ENCODE assay signal across 17 mouse cellular contexts in the genomic region with DNA sequence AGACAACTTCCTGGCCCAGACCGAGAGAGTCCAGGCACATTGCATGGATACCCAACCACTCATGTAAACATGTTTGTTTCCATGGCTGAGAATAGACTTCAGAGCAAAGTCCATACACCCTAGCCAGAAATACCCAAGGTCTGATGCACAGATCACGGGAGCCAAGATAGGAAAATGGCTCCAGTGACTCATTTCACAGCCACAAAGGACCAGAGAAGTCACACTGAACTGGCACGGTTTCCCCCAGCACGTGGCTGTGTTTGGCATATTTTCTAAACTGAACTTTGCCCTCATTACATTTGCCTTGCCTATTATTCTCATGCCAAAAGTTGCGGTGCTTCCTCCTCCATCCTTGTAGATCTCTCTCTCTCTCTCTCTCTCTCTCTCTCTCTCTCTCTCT. TPM values are rescaled to one million over a fixed set of nuclear protein-coding genes. Genes with fewer than 3 reads are reported as not detected.
DNase-seq lines count a peak whose midpoint lies in the region; ATAC-seq and TF ChIP-seq lines count a peak whose summit lies in the region.
"Had no signal": no experiment of that assay in that cellular context is flagged by ENCODE, and none has a peak within 500 bp of the region (broad histone marks: within the 10 kb centered on the region; RNA-seq: fewer than 3 reads in every experiment).

No protein-coding gene starts in this region.

- no peak overlapping the region for H3K27ac ChIP-seq in lung, embryonic 14.5 days (ENCODE audit: low read depth)
- H3K27ac ChIP-seq in stomach, embryonic 16.5 days (ENCODE audit: low read length) = no peak overlapping the region
- H3K27ac ChIP-seq: embryonic facial prominence, embryonic 10.5 days; forebrain, embryonic 10.5 days; hindbrain, postnatal 0 days; liver, embryonic 13.5 days had no signal

- 41% methylated on average over 5 of the region's 5 CpGs for WGBS in lung, embryonic 14.5 days
- WGBS in stomach, embryonic 16.5 days = 51% methylated on average over 5 of the region's 5 CpGs

- no peaks in the 10 kb centered on the region for H3K9me3 ChIP-seq in lung, embryonic 14.5 days (ENCODE audit: low read depth, low read length)
- no peaks in the 10 kb centered on the region for H3K9me3 ChIP-seq in stomach, embryonic 16.5 days (replicated peaks; ENCODE audit: control insufficient read depth, low read length)
- H3K9me3 ChIP-seq: embryonic facial prominence, embryonic 10.5 days; forebrain, embryonic 10.5 days; liver, embryonic 13.5 days; megakaryocyte, embryonic 14.5 days had no signal

- no peaks in the 10 kb centered on the region for H3K36me3 ChIP-seq in lung, embryonic 14.5 days (ENCODE audit: insufficient read depth)
- H3K36me3 ChIP-seq in stomach, embryonic 16.5 days (ENCODE audit: control insufficient read depth, insufficient read depth, low read length) = no peaks in the 10 kb centered on the region
- H3K36me3 ChIP-seq: embryonic facial prominence, embryonic 10.5 days; forebrain, embryonic 10.5 days; liver, embryonic 13.5 days had no signal

- no peaks in the 10 kb centered on the region for H3K4me1 ChIP-seq in lung, embryonic 14.5 days (ENCODE audit: insufficient read depth)
- H3K4me1 ChIP-seq in stomach, embryonic 16.5 days (ENCODE audit: control insufficient read depth, insufficient read depth, low read length) = peaks cover 2% of the 10 kb centered on the region; the same call in 1 of the 2 replicates

- H3K9ac ChIP-seq in lung, embryonic 14.5 days = no peak overlapping the region
- no peak overlapping the region for H3K9ac ChIP-seq in stomach, embryonic 16.5 days (ENCODE audit: low read length)
- H3K9ac ChIP-seq: liver, embryonic 13.5 days had no signal

- no peak overlapping the region for H3K4me2 ChIP-seq in lung, embryonic 14.5 days
- no peak overlapping the region for H3K4me2 ChIP-seq in stomach, embryonic 16.5 days (ENCODE audit: low read depth, low read length)
- H3K4me2 ChIP-seq: liver, embryonic 13.5 days had no signal

- H3K4me3 ChIP-seq in lung, embryonic 14.5 days (ENCODE audit: low read depth, low read length) = no peak overlapping the region
- no peak overlapping the region for H3K4me3 ChIP-seq in stomach, embryonic 16.5 days (replicated peaks; ENCODE audit: low read length)
- H3K4me3 ChIP-seq: embryonic facial prominence, embryonic 10.5 days; forebrain, embryonic 10.5 days; liver, embryonic 13.5 days; megakaryocyte, embryonic 14.5 days; myocyte had no signal

- H3K27me3 ChIP-seq in lung, embryonic 14.5 days (ENCODE audit: insufficient read depth, low read length) = peaks cover 11% of the 10 kb centered on the region; the same call in 1 of the 2 replicates
- no peaks in the 10 kb centered on the region for H3K27me3 ChIP-seq in stomach, embryonic 16.5 days (ENCODE audit: control insufficient read depth, insufficient read depth, low read length)

- DNase-seq in adrenal gland, adult (ENCODE audit: inconsistent age in 2 of 2, low spot score in 1 of 2) = peak; percentile 51 to 83
- DNase-seq in adrenal gland, postnatal 4 days (ENCODE audit: low spot score in 2 of 2) = no peak
- DNase-seq in lung, embryonic 14.5 days = peak; percentile 51
- no peak for DNase-seq in lung, postnatal 36 days
- peak; percentile 81 for DNase-seq in fibroblast of lung, adult 2 months (ENCODE audit: low read depth)
- DNase-seq in thymus, adult 18-20 months = no peak
- DNase-seq in gastrocnemius, postnatal 25 days = no peak
- DNase-seq: cerebellum, adult 8-10 months; liver, embryonic 13.5 days had no signal

- no peak for ATAC-seq in lung, embryonic 14.5 days (ENCODE audit: insufficient read depth)
- peak; percentile 41; the same call in 1 of the 2 replicates for ATAC-seq in stomach, embryonic 16.5 days (ENCODE audit: insufficient read depth, low FRiP score)
- ATAC-seq: hindbrain, postnatal 0 days had no signal

- no peak for TF ChIP-seq CTCF in lung, embryonic 14.5 days (IDR thresholded peaks at IDR 0.05; ENCODE audit: low read depth)

RNA-seq across cellular contexts. Expression of gene 4930539E08Rik, which starts 1.9 kb away (rescaled TPM):
- total RNA-seq in adrenal gland, postnatal 4 days (2021) = under 1 TPM; 0.11 TPM
- 0.37 TPM in 1 of 2 replicates, not detected in the other for polyA plus RNA-seq in lung, embryonic 14.5 days (2014; fragmentation: Nextera tagmentation; extraction: Ambion mirVana)
- 0.25 and 0.31 TPM in 2 replicates for polyA plus RNA-seq in stomach, embryonic 16.5 days (2015; fragmentation: Nextera tagmentation; extraction: Ambion mirVana)
- not detected for total RNA-seq in gastrocnemius, postnatal 25 days (2021)
- total RNA-seq: gastrocnemius, adult 8-10 months had no signal
- polyA plus RNA-seq: myocyte had no signal

RNA-seq across cellular contexts. Expression of gene Pxt1, which starts 30.4 kb away (rescaled TPM):
- under 1 TPM; 0.59 to 0.67 TPM for total RNA-seq in adrenal gland, postnatal 4 days (2021)
- 0.19 and 0.82 TPM in 2 replicates for polyA plus RNA-seq in lung, embryonic 14.5 days (2014; fragmentation: Nextera tagmentation; extraction: Ambion mirVana)
- 0.21 TPM in 1 of 2 replicates, not detected in the other for polyA plus RNA-seq in stomach, embryonic 16.5 days (2015; fragmentation: Nextera tagmentation; extraction: Ambion mirVana)
- total RNA-seq in gastrocnemius, postnatal 25 days (2021) = not detected
- total RNA-seq: gastrocnemius, adult 8-10 months; hindbrain, postnatal 0 days; left cerebral cortex, adult 8-10 months had no signal
- polyA plus RNA-seq: forebrain, embryonic 10.5 days; hindbrain, postnatal 0 days; myocyte had no signal

RNA-seq across cellular contexts. Expression of gene Kctd20, which starts 38.5 kb away (rescaled TPM):
- total RNA-seq in adrenal gland, postnatal 4 days (2021) = 10 to 100 TPM; 79.8 to 86.5 TPM
- 89.4 and 91.5 TPM in 2 replicates for polyA plus RNA-seq in lung, embryonic 14.5 days (2014; fragmentation: Nextera tagmentation; extraction: Ambion mirVana)
- 77.2 and 78.3 TPM in 2 replicates for polyA plus RNA-seq in stomach, embryonic 16.5 days (2015; fragmentation: Nextera tagmentation; extraction: Ambion mirVana)
- 10 to 100 TPM; 25.9 to 34.0 TPM for total RNA-seq in gastrocnemius, postnatal 25 days (2021)

RNA-seq across cellular contexts. Expression of gene Pnpla1, which starts 55.0 kb away (rescaled TPM):
- under 1 TPM; 0.06 to 0.11 TPM for total RNA-seq in adrenal gland, postnatal 4 days (2021)
- polyA plus RNA-seq in lung, embryonic 14.5 days (2014; fragmentation: Nextera tagmentation; extraction: Ambion mirVana) = 0.05 TPM in 1 of 2 replicates, not detected in the other
- polyA plus RNA-seq in stomach, embryonic 16.5 days (2015; fragmentation: Nextera tagmentation; extraction: Ambion mirVana) = 1.2 and 3.0 TPM in 2 replicates
- not detected for total RNA-seq in gastrocnemius, postnatal 25 days (2021)
- total RNA-seq: gastrocnemius, adult 8-10 months had no signal
- polyA plus RNA-seq: forebrain, embryonic 10.5 days; liver, embryonic 13.5 days; myocyte had no signal

Comparison
In these comparisons a context has a peak if more than half of its experiments do, and no peak if none do; other contexts are left out.
1. DNase-seq: peak in adrenal gland, adult (2 of 2), lung, embryonic 14.5 days (single experiment) and fibroblast of lung, adult 2 months (single experiment); none in adrenal gland, postnatal 4 days (0 of 2), lung, postnatal 36 days (single experiment), thymus, adult 18-20 months (0 of 2) and gastrocnemius, postnatal 25 days (single experiment).